Mouse (Mus musculus) thymus, adult 2 months (tissue): ENCODE data around the gene Thada.

ENCODE experiments used
- CTCF ChIP-seq: fragments of 200-500 bp; IDR thresholded peaks from 2 replicates; pipeline ENCODE4 v1.5.1; 2012; ENCODE audit warnings: mild to moderate bottlenecking, control low read depth, low read length, moderate library complexity, borderline replicate concordance; ENCODE audit not compliant: control insufficient read depth, poor library complexity, insufficient read depth; ENCODE audit errors: extremely low read depth
- POLR2A ChIP-seq: fragments of 200-500 bp; IDR thresholded peaks from 2 replicates; pipeline ENCODE4 v1.6.1; 2012; ENCODE audit warnings: mild to moderate bottlenecking, low read length, control low read depth, moderate library complexity; ENCODE audit not compliant: control insufficient read depth, poor library complexity, insufficient read depth; ENCODE audit errors: extremely low read depth

- no peak for TF ChIP-seq CTCF
- no peak for TF ChIP-seq POLR2A
Observed at GRCm38 (mm10) chr17:84369769-84370168, 96.2 kb downstream of the Thada start.
